Mouse (Mus musculus) gastrocnemius, adult 2 months (tissue): Measurements from ENCODE around the gene Ms4a2. TPM values are rescaled to one million over a fixed set of nuclear protein-coding genes. Genes with fewer than 3 reads are reported as not detected.
A peak's percentile ranks its signal among the peaks of the same experiment; 100 is the strongest.

Experiments
- DNase-seq: peaks from one replicate; pipeline ENCODE4 v3.0.0; 2022
- H3K27ac ChIP-seq: fragments of 200-600 bp; 2 replicates; pipeline ENCODE4 v1.8.1; 2022; ENCODE audit warnings: mild to moderate bottlenecking
- H3K4me3 ChIP-seq: fragments of 200-600 bp; 2 replicates; pipeline ENCODE4 v1.8.1; 2022; ENCODE audit warnings: mild to moderate bottlenecking, moderate library complexity
- CTCF ChIP-seq: fragments of 200-600 bp; IDR thresholded peaks from 2 replicates; pipeline ENCODE4 v1.8.1; 2022; ENCODE audit warnings: antibody characterized with exemption, mild to moderate bottlenecking, moderate library complexity
- intact Hi-C: fragments of 180-260 bp; cut with DNase I; formaldehyde crosslinking; loops from one replicate; pipeline ENCODE4 v1.15.1; 2025
- total RNA-seq, 2 experiments: library from RNA; stranded (reverse); gene quantifications; 2 replicates each; pipeline ENCODE4 v1.2.3; 2021

Ms4a2 gene
- total RNA-seq, 2 experiments from 2014 or later: 0.31 TPM; not detected in 1

- DNase-seq: no peak
- no peak for TF ChIP-seq CTCF
- no peak overlapping the region for H3K27ac ChIP-seq
- H3K4me3 ChIP-seq: no peak overlapping the region
- intact Hi-C loops: no loop called here
Observed at GRCm38 (mm10) chr19:11614805-11615204, 8.7 kb downstream of the Ms4a2 start.

DNA sequence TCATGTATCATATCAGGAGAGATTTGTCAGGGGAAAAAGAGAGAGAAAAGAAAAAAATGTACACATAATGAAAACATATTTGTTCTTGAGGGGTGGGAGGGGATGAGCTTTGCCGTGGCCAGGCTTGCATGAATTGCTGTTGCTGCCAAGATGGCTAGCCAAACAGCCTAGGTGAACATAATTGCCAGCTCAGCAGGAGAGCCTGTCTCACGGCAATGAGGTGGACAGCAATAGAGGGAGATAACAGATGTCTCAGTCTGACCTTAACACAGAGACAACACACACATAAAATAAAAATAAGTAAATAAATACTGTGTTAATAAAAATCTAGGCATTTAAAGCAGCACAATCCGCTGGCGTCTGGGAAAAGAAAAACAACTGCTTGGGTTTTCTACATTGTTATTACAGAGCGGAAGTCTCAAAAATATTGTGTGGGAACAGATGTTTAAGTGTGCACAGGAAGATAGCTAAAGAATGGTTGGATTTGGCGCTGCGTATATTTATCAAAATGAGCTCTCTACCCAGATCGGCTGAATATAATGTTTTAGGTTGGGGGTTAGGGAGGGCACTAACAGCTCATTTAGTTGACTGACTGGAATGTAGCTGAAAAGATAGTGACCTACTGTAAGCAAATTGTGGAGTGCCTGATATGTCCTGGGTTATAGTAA lies 9.6 kb downstream of the Ms4a2 start:
- Histone ChIP-seq H3K27ac (no peak overlapping the region), H3K4me3 (no peak overlapping the region)
- DNase-seq: no peak
- no peak for TF ChIP-seq CTCF
- intact Hi-C loops: no loop called here

DNA sequence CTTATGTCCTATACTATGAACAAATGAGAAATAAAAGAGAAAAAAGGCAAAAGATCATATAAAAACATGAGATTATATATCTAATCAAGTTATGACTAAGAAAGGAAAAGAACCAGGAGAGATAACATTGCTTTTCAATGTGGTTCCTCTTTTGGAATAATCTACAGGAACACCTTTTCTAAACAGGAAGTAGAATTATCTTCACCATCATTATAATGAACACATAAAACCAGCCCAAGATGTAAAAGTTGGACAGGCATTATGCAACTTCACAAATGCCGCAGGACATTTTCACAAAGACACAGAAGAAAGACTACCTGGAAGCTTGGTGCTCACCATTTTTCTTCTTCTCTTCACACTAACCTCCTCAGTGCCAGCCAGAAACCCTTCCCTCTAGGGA lies 10.4 kb downstream of the Ms4a2 start:
- no peak for DNase-seq
- TF ChIP-seq CTCF: no peak
- no peak overlapping the region for H3K4me3 ChIP-seq
- intact Hi-C loops: no loop called here
- H3K27ac ChIP-seq: no peak overlapping the region

DNA sequence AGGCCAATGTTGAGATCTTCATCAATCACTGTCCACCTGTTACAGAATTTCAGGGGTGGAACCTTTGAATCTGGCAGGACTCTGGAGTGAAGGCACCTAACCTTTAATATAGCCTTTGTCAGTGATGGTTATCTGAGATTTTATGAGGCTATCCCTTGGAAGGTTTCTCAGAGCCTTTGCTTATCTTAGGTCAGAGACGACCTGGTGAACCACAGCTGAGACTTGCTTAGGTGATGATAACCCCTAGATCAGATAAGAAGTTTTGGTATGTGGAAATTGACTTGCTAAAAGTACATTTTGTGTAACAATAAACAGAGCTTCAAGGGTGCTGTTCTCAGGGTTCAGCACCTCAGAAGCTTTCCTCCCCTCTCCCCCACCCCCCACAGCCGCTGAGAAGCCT lies 11.2 kb downstream of the Ms4a2 start:
- no peak for TF ChIP-seq CTCF
- no peak for DNase-seq
- H3K27ac ChIP-seq: no peak overlapping the region
- intact Hi-C loops: no loop called here
- H3K4me3 ChIP-seq: no peak overlapping the region

DNA sequence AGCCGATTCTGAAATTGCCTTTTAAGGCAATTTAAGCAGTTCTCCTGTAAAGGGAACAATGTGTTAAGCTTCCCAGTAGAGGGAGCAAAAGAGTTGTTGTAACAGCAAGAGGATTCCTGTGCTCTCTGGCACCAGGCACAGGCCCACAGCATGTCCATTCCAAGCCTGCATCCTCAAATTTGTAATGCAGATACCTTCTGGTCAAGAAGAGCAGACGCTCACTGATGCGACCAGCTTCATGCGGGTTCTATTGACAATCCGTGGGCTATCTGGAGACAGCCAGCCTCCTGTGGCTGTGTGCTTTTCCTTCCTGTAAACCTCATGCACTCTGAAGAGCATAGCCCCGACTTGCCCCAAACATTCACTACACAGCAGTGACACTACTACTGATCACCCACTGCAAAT lies 12.0 kb downstream of the Ms4a2 start:
- DNase-seq: no peak
- intact Hi-C loops: no loop called here
- Histone ChIP-seq H3K4me3 (no peak overlapping the region), H3K27ac (no peak overlapping the region)
- peak; percentile 52 for TF ChIP-seq CTCF

GRCm38 (mm10) chr19:11608172-11608571 lies 15.3 kb downstream of the Ms4a2 start:
- DNase-seq: peak; percentile 26
- TF ChIP-seq CTCF: peak; percentile 52
- H3K4me3 ChIP-seq: no peak overlapping the region
- no peak overlapping the region for H3K27ac ChIP-seq
- intact Hi-C loops: no loop called here

DNA sequence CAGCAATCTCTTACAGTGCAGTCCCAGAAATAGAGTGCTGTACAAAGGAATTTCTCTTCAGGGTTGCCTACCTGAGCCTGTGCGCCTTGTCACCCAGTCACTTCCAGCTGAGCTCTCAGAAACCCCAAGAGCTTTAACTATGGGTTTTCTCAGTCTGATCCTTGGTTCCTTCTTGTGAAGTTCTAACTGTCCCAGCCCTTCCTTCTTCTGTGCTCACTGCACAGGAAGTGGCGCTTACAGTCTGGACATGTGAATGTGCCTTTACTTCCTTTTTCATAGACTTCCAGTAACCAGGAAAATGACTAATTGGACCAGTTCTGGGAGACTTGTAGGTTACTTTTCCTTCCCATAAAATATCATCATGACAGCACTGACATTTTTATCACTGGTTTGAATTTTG lies 18.9 kb downstream of the Ms4a2 start, which contains the start of gene Ms4a6d:
TSS of gene Ms4a6d (minus strand) at position 247 of the 400 bp plus-strand sequence.
- intact Hi-C loops: loop anchor here (5.0 kb wide), 1 partner anchor 252 kb away; no protein-coding TSS in a partner anchor
- H3K27ac ChIP-seq: no peak within 1 kb of the TSS
- DNase-seq: no peak

GRCm38 (mm10) chr19:11602026-11602425 lies 21.5 kb downstream of the Ms4a2 start:
- no peak for DNase-seq
- H3K27ac ChIP-seq: no peak overlapping the region
- TF ChIP-seq CTCF: peak; percentile 51
- intact Hi-C loops: loop anchor here (5.0 kb wide), 1 partner anchor 250 kb away; no protein-coding TSS in a partner anchor
- no peak overlapping the region for H3K4me3 ChIP-seq

More for the DNA sequence above, 18.9 kb downstream of the Ms4a2 start, which contains the start of gene Ms4a6d:
- peak within 1 kb of the TSS; percentile 37 for H3K4me3 ChIP-seq
- TF ChIP-seq CTCF: no peak

- no peak overlapping the region for H3K4me3 ChIP-seq
- intact Hi-C loops: loop anchor here (5.0 kb wide), 1 partner anchor 249 kb away; no protein-coding TSS in a partner anchor
- TF ChIP-seq CTCF: no peak
- no peak overlapping the region for H3K27ac ChIP-seq
- DNase-seq: no peak
Observed at GRCm38 (mm10) chr19:11601349-11601748, 22.2 kb downstream of the Ms4a2 start.

DNA sequence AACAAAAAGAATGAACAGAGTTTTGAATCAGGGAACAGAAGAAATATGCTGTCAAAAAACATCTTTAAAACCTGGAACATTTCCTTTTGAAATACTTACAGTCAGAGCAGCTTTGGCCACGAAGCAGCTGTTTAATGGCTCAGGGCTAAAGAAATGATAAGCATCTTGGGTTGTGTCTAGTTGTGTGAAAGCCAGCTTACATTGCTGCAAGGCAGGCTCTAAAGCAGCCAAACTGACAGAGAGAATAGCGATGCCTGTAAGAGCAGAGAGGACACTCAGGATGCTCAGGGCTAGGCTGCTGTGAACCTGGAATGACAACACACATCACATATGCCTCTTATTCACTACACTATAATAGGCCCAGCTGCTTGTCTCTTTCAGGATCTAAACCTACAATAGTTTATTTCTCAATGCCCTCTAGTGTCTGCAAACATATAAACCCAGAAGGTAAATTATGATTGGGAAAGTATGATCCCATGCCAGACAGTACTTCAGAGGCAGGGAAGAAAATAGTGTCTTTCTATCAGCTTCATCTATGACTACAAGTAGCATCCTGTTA lies 33.5 kb downstream of the Ms4a2 start:
- no peak for TF ChIP-seq CTCF
- no peak for DNase-seq
- Histone ChIP-seq H3K4me3 (no peak overlapping the region), H3K27ac (no peak overlapping the region)
- intact Hi-C loops: no loop called here

GRCm38 (mm10) chr19:11589205-11589604 lies 34.3 kb downstream of the Ms4a2 start:
- intact Hi-C loops: no loop called here
- DNase-seq: no peak
- no peak overlapping the region for H3K4me3 ChIP-seq
- no peak for TF ChIP-seq CTCF
- no peak overlapping the region for H3K27ac ChIP-seq

GRCm38 (mm10) chr19:11574965-11575364 lies 48.6 kb downstream of the Ms4a2 start:
- no peak for TF ChIP-seq CTCF
- Histone ChIP-seq H3K4me3 (no peak overlapping the region), H3K27ac (no peak overlapping the region)
- intact Hi-C loops: no loop called here
- no peak for DNase-seq

Other genes with a start within 250 kb of the Ms4a2 start
- gene Ms4a4a, start 248.2 kb downstream of the Ms4a2 start, total RNA-seq: 1 to 10 TPM; 1.5 to 4.2 TPM
- gene Ms4a4c, start 218.9 kb downstream of the Ms4a2 start, total RNA-seq: not detected
- not detected for gene Ms4a4b, start 180.2 kb downstream of the Ms4a2 start, total RNA-seq
- gene Ms4a6c, start 154.4 kb downstream of the Ms4a2 start, total RNA-seq: 1 to 10 TPM; 1.3 to 3.4 TPM
- gene Gm8369, start 137.8 kb downstream of the Ms4a2 start, total RNA-seq: not detected
- gene Ms4a6b, start 107.2 kb downstream of the Ms4a2 start, total RNA-seq: 1 to 10 TPM in 1 of 2 experiments, under 1 TPM in 1; 0.54 to 2.7 TPM
- gene Ms4a4d, start 86.9 kb downstream of the Ms4a2 start, total RNA-seq: 1 to 10 TPM; 4.0 TPM
- 1 to 10 TPM in 1 of 2 experiments, under 1 TPM in 1; 0.89 to 1.6 TPM for gene Ms4a6d, start 18.9 kb downstream of the Ms4a2 start, total RNA-seq
- gene Ms4a3, start 17.1 kb upstream of the Ms4a2 start, total RNA-seq: not detected
- not detected for gene Oosp2, start 36.8 kb upstream of the Ms4a2 start, total RNA-seq
- not detected for gene Oosp1, start 67.4 kb upstream of the Ms4a2 start, total RNA-seq
- gene Oosp3, start 73.3 kb upstream of the Ms4a2 start, total RNA-seq: not detected
- gene Gif, start 123.8 kb upstream of the Ms4a2 start, total RNA-seq: not detected
- gene Mrpl16, start 146.7 kb upstream of the Ms4a2 start, total RNA-seq: 10 to 100 TPM; 51.6 to 69.4 TPM
- 1 to 10 TPM; 1.7 to 2.6 TPM for gene Stx3, start 195.7 kb upstream of the Ms4a2 start, total RNA-seq
- gene Olfr1417, start 215.5 kb upstream of the Ms4a2 start, total RNA-seq: not detected
- gene Olfr1418, start 237.3 kb upstream of the Ms4a2 start, total RNA-seq: not detected